Comparison of ENCODE assay signal across 8 mouse cellular contexts in genomic region chr5:52112953-52113841, GRCm38 (mm10).
A peak's percentile ranks its signal among the peaks of the same experiment; 100 is the strongest.
DNase-seq lines count a peak whose midpoint lies in the region; ATAC-seq lines count a peak whose summit lies in the region.

No protein-coding gene starts in this region.

- peak overlapping the region; percentile 90 for H3K4me2 ChIP-seq in hindbrain, embryonic 15.5 days

- peak overlapping the region; percentile 70 for H3K9ac ChIP-seq in hindbrain, embryonic 15.5 days

- WGBS in forebrain, embryonic 10.5 days, result under 1% methylated on average over 72 of the region's 73 CpGs
- WGBS in hindbrain, embryonic 15.5 days, result under 1% methylated on average over 68 of the region's 73 CpGs
- under 1% methylated on average over 72 of the region's 73 CpGs for WGBS in limb, embryonic 10.5 days

- no peaks in the 10 kb centered on the region for H3K36me3 ChIP-seq in forebrain, embryonic 10.5 days (replicated peaks)
- no peaks in the 10 kb centered on the region for H3K36me3 ChIP-seq in hindbrain, embryonic 15.5 days
- H3K36me3 ChIP-seq in limb, embryonic 10.5 days, result no peaks in the 10 kb centered on the region

- H3K4me1 ChIP-seq in forebrain, embryonic 10.5 days, result peaks cover 41% of the 10 kb centered on the region
- H3K4me1 ChIP-seq in hindbrain, embryonic 15.5 days (replicated peaks), result peaks cover 38% of the 10 kb centered on the region
- H3K4me1 ChIP-seq in limb, embryonic 10.5 days, result peaks cover 45% of the 10 kb centered on the region

- H3K27ac ChIP-seq in forebrain, embryonic 10.5 days, result peak overlapping the region; percentile 58; the same call in 1 of the 2 replicates
- H3K27ac ChIP-seq in hindbrain, embryonic 15.5 days (replicated peaks), result peak overlapping the region; percentile 60
- H3K27ac ChIP-seq in limb, embryonic 10.5 days, result peak overlapping the region; percentile 64

- DNase-seq in heart, adult 11 months, result peak; percentile 91
- no peak for DNase-seq in heart, postnatal 25 days (ENCODE audit: low spot score)
- peak; percentile 36 for DNase-seq in adrenal gland, postnatal 25 days
- peak; percentile 64 for DNase-seq in forebrain, embryonic 10.5 days (ENCODE audit: extremely low spot score, low spot score)
- peak; percentile 69 for DNase-seq in limb, embryonic 10.5 days (ENCODE audit: low spot score)

- H3K4me3 ChIP-seq in forebrain, embryonic 10.5 days, result peak overlapping the region; percentile 69
- peak overlapping the region; percentile 80 for H3K4me3 ChIP-seq in hindbrain, embryonic 15.5 days
- H3K4me3 ChIP-seq in limb, embryonic 10.5 days, result peak overlapping the region; percentile 75

- H3K9me3 ChIP-seq in forebrain, embryonic 10.5 days, result no peaks in the 10 kb centered on the region
- no peaks in the 10 kb centered on the region for H3K9me3 ChIP-seq in hindbrain, embryonic 15.5 days
- no peaks in the 10 kb centered on the region for H3K9me3 ChIP-seq in limb, embryonic 10.5 days (replicated peaks)

- no peak for ATAC-seq in hindbrain, embryonic 15.5 days (ENCODE audit: low FRiP score, low read depth)
- ATAC-seq in monocyte, adult 5-6 weeks (replicated peaks; ENCODE audit: insufficient number of reproducible peaks, low FRiP score, low TSS enrichment, poor library complexity, severe bottlenecking), result 0 out of 2 replicates have a peak, but pooled peaks have one; percentile 18
- no peak for ATAC-seq in erythroid progenitor cell, adult 5-6 weeks (replicated peaks; ENCODE audit: low FRiP score, poor library complexity, severe bottlenecking)

- intact Hi-C loops in heart, postnatal 25 days (cut with DNase I), result loop anchor here (10.0 kb wide), 1 partner anchor 252 kb away; the partner anchor contains the start of gene Sod3

- H3K27me3 ChIP-seq in forebrain, embryonic 10.5 days (ENCODE audit: poor library complexity, severe bottlenecking), result peaks cover 91% of the 10 kb centered on the region
- H3K27me3 ChIP-seq in hindbrain, embryonic 15.5 days, result peaks cover 20% of the 10 kb centered on the region; the same call in 1 of the 2 replicates
- peaks cover 89% of the 10 kb centered on the region for H3K27me3 ChIP-seq in limb, embryonic 10.5 days (ENCODE audit: low read depth, poor library complexity, severe bottlenecking)
